Mouse (Mus musculus): ENCODE results near the gene Smoc2.

Gene Smoc2

DNA sequence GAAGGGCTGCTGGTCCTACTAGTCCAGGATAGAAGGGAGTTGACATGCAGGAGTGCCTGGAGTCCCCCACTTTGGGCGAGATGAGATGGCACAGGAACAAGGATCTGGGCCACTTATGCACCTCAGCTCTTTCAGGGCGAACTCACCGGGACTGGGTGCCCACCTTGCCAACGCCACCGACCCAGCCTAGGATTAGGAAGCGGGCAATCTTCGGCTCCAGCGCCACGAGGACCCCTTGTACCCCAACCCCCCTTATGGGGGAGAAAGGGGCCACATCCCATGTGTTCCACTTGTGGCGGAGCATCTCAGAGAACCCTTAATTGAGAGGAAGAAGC, 627 bp downstream of the Smoc2 start:
- no peak for DNase-seq (ENCODE audit: low spot score)

DNA sequence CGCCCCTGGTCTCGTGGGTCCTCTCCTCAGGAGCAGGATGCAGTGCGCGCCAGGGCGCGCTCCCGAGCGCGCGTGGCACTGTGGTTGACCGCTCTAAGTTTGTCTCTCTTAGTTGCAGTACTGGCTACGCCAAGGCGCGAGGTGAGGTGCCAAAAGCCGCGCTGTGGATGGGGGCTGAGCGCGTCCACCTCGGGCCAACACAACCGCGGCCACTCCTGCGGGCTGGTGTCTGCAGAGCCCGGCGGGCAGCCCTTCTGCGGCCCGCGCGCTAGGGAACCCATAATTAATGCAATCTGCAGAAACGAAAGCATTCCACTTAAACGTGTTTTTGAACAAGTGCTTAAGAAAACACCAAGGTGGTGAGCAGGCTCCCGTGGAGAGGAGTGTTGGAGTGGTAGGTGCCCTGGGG, 1.1 kb downstream of the Smoc2 start:
- peak; percentile 27 for DNase-seq (ENCODE audit: low spot score)

DNA sequence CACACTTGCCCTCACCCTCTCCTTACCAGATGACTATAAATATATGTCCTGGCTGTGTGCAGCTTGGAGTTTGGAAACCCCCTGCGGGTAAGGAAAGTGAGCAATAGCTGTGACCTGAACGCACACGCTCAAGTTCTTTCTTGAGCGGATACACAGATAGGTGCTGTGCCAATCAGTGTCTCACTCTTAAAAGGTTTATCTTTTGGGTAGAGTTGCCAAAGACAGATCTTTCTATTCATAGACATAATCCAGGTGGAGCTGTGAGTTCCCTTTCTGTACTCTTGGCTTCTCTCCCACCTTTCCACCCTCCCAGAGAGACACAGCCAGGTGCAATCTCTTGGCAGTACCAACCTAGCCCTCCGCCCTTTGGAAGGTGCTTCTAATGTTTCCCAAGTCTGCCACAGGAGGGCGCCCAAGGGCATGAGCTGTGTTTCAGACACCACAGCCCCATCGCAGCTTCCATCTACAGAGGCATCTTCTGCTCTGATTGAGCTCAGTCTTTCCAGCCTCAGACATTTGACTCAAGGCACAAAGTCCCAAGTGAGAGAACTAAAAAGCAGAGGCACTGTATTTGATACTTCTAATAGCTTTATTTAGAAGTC, 8.8 kb downstream of the Smoc2 start:
- peak; percentile 91 for DNase-seq (ENCODE audit: low spot score)

DNA sequence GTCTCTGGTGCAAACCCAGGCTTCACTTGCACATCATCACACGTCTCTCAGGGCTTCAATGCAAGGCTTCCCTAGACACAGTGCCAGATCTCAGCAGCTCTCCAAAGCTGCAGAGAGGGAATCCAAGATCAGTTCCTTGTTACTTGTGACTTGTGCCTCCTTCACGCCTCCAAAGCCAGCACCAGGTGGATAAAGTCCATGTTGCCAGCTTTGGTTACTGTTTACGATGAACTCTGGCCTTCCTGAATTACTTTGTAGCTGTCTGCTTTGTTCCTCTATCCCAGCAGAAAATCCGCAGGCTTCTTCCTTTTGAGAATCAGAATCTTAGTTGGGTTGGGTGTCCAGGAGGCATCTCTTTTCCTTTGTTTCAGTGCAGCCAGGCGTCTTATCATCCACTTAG, 14.3 kb downstream of the Smoc2 start:
- no peak for DNase-seq (ENCODE audit: low spot score)

DNA sequence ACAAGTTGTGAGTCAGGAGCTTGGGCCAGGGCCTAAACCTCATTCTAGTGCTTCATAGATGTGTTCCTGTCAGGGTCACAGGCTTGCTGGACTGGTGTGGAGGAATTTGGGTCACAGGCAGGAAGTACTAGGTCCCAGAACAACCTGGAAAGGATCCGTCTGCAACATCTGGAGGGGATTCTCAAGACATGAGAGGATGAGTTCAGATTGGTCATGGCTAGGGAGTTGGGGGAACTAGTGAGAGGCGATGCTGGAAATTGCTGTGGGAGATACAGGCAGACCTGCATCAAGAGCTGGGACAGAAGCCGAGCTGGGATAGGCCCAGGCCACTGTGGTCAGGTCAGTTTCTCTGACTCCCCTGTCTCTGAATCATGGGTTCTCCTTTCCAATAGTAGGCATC, 15.8 kb downstream of the Smoc2 start:
- no peak for DNase-seq (ENCODE audit: low spot score)

DNA sequence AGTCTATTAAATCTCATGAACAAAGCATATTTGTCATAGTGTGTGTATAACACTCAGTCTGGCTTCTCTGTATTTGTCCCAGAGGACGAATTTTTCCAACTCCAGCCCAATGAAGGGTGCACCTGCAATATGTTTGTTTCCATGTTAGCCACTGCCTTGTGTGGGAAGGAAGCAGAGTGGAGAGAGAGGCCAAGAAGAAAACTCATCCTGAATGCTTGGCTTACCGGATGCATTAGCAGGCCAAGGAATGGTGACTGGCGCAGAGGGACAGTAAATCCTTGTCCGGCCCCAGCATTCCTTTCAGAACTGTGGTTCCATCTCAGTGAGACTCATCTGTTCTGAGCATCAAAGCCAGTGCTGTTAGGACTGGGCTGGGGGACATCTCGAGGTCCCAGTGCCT, 21.1 kb downstream of the Smoc2 start:
- DNase-seq (ENCODE audit: low spot score) = no peak

DNA sequence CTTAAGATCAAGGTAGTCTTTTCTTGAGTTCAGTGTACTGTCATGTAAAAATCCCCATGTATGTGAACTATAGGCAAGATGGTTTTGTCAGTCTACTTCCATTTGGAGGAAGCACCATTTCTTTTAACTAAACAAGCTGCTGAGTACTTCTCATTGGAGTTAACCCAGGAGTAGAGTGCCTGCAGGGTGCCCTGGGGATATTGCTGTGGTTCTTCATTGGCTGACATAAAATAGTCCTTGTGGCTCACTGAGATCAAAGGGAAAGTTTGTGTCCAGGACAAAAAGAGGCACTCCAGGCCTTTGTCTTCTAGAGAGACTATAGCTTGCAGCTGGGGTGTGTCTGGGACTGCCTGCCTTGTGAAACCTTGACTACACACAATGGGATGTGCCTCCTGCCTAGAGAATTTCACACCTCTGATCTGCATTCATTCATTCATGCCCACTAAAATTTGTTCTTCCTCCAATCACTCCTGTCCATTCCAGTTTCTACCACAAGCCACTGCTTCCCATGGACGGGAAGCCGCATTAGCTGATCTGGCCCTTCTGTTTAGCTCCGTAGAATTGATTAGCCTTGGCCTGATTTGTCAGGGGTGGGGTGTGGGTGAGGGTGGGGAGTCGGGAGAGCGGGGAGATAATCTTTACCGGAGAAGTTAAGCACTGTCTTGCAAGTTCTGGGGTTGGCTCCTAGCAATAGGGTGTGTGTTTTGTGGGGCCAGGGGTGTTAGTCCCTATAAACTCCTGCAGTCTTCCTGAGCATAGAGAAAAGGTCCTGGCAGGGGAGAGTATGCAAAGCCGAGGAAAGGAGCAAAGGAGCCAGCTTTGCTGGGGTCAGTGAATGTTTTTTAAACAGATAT, 22.4 kb downstream of the Smoc2 start:
- no peak for DNase-seq (ENCODE audit: low spot score)

DNA sequence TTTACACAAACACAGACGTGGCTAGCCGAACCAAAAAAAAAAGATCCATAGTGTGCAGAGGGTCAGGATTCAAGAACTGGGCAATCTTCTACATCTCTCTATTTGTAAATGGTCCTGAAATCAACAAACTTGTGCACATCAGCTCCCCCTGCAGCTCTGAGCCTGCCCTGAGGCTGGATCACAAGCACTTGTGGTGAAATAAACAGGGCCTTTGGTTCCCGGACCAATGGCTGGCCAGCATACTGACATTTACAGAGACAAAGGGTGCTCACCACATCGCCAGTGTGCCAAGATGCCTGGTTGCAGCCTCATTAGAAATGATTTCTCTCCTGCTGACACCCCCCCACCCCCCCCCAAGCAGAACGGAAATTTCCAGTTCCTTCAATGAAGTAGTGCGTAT, 23.1 kb downstream of the Smoc2 start:
- peak; percentile 50 for DNase-seq (ENCODE audit: low spot score)

DNA sequence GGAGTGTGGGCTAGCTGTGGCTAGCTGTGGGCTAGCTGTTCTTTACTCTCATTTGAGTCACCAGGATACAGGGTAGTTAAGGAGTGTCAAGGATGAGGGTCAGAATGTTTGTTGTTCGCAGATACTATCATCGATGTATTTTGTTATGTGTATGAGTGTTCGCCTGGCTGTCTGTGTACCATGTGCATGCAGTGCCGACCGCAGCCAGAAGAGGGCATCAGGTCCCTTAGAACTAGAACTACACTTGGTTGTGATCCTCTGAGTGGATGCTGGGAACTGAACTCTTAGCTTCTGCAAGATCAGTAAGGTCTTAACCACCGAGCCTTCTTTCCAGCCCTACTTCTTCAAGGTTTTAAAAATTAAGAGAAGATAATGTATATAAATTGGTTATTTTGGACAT, 24.4 kb downstream of the Smoc2 start:
- no peak for DNase-seq (ENCODE audit: low spot score)

DNA sequence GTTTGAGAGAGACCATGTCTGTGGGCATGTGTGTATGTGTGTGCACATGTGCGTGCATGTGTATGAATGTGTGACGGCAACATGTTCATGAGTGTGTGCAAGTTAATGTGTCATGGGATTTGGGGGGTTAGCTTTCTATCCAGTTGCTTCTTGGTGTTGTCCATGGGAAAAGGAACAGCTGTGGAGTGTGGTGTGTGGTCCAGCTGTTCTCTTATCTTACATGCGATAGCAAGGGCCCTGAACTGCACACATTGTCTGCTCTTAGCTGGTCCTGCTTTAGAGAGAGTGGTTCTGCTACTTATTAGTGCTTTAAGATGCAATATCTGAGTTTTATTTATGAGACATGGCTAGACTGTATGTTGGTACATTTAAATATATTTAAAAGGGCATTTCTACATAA, 30.6 kb downstream of the Smoc2 start:
- no peak for DNase-seq (ENCODE audit: low spot score)

DNA sequence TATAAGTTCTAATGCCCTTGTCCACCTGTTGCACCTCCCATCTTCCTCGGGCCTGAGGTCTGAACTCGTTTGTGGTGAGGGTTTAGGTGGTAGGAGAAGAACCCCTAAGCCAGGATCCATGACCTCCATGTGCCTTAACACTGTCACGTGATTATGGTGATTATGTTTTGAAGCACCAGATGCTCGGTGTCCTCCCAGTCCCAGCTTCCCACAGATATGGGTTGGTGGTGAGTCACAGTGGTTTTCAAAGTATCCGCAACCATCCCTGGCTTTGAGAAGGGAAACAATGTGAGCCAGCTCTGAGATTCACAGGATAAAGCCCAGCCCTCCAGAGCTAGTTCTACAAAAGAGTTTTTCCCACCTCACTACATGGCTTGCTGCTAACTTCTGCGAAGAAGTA, 33.1 kb downstream of the Smoc2 start:
- no peak for DNase-seq (ENCODE audit: low spot score)

DNA sequence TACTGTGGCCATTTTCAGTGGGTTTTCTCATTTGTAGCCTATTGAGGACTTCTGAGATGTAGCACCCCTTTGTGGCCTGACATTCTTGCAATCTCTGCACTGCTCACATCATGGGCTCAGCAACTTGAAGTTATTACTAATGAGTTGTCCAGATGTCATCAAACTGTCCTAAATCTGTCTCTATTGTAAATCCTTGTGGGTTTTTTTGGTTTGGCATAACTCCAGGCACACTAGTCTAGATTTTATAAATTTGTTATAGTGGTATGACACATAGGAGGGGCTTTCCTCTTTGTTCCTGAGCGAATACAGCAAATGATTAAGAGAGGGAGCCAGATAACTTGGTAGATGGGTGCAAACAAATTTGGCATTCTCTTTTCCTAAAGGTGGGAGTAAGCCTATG, 35.0 kb downstream of the Smoc2 start:
- DNase-seq (ENCODE audit: low spot score) = no peak

DNA sequence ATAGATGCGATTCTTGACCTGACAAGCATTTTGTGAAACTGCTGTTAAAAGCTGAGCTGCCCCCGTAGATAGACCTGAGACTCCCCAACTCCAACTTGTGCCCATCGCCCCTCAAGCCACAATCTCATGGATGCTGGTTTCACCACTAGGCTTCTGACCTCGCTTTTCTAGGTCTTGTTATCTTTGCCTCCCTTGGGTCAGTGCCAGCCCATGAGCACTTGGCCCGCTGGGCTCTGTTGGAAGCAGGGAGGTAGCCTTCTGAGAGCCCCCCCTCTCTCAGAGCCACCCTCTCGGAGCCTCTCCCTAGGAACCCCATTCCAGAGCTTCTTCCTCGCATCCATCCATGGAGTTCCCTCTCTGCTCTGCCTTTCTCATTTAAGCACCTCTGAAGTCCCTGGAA, 37.2 kb downstream of the Smoc2 start:
- DNase-seq (ENCODE audit: low spot score) = no peak

DNA sequence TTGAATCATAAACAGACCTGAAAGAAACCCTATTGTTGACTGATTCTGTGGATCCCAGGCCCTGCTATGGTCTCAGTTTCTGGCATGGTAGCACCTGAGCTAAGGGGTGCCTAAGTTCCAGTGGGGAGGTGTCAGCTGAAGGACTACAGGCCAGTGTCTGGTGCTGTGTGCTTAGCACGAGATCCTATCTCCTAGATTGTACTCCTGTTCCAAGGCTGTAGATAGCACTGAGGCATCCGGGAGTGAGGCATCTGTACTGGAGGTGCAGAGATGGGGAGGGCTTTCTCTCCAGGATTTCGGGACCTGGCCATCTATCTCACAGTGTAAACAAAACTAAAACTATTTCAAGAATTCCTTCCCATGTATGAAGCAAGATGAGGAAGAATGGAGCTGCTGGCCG, 38.1 kb downstream of the Smoc2 start:
- DNase-seq (ENCODE audit: low spot score) = no peak

DNA sequence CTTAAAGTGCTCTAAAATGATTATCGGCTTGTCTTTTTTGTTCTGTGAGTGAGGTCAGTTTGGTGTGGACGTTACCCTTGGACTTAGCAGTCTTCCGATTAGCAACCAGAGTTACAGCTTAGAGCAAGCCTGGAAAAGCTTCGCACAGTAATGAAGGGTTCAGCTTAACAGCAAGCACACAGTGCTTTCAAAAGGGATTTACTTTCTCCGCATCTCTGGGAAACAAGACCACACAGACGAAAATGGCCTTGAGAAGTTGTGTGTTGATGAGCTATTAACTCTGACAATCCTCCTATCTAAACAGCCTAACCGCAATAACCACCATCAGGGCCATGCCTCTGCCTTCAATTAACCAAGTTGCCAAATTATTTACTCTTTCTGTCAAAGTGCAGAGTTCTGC, 46.9 kb downstream of the Smoc2 start:
- DNase-seq (ENCODE audit: low spot score) = no peak

DNA sequence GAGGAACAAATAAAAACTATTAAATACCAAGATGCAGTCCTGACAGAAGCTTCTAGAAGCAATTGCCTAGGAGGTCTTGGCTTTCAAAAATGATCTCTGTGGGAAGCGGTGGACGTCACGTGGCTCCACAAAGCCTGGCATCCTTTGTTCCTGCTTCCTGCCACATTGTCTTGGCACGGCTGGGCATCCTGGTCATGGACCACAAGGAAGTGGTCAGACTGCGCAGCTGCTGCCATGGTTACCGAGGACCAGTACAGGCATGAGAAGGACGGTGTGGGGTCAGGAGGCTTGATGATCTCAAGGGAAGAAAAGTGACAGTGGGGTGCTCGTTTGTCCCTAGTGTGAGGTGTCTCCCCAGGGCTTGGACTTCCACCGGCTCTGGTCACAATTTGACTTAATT, 48.7 kb downstream of the Smoc2 start:
- no peak for DNase-seq (ENCODE audit: low spot score)

DNA sequence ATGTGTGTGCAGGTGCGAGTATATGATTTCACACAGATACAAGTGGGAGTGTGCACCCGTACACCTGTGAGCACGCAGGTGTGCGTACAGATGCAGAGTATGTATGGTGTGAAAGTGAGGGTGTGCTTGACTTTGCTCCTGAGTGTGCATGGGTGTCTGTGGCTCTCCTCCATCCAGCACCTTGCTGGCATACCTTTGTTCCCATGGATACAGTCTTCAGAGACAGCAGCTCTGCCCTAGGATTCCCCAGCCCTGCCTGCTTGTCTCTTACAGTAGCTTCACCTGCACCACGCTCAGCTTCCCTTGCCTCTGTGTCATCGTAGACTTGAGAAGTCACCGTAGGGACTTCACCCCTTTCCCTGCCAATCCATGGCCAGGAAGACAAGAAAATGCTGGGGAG, 51.2 kb downstream of the Smoc2 start:
- no peak for DNase-seq (ENCODE audit: low spot score)

DNA sequence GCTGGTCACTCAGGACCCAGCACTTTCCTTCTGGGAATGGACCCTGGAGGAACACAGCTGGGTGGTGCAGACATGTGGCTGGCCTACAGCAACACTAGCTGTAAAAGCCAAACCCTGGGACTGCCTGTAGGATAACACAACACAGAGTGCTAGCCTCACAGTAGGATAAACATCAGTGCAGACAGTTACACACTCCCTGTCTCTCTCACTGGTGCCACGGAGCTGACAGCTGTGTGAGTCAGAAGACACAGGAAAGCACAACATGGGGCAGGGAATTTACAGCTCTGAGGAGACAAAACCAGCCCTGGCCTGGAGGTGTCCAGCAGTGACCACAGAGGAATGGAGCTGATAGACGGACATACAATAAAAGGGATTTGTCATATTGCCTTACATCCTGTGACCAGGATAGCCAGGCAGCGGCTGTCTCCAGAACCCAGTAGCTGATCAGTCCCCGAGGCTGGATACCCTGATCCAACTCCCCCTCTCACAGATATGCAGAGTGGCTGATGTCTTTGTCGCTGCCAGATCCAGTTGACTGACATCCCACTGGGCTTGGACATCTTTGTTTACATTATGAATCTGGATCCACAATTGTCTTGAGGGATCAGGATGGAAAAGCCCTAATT, 60.7 kb downstream of the Smoc2 start:
- DNase-seq (ENCODE audit: low spot score) = no peak

DNA sequence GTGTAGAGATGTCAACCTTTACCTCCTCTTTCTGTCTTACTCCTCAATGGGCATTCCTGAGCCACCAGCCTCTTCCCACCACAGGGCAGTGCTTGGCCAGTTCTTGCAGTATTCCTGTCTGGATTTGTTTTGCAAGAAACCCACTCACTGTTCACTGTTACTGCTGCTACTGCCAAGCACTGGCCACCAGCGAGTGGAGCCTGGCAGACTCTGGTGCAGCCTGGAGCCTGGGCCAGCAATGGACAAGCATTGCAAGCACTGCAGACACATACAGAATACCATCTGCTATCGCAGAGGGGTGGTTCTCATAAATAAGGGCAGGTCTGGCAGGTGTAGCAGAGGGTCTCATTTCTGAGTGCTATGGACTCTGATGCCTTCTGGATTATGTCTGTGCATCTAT, 61.4 kb downstream of the Smoc2 start:
- no peak for DNase-seq (ENCODE audit: low spot score)

DNA sequence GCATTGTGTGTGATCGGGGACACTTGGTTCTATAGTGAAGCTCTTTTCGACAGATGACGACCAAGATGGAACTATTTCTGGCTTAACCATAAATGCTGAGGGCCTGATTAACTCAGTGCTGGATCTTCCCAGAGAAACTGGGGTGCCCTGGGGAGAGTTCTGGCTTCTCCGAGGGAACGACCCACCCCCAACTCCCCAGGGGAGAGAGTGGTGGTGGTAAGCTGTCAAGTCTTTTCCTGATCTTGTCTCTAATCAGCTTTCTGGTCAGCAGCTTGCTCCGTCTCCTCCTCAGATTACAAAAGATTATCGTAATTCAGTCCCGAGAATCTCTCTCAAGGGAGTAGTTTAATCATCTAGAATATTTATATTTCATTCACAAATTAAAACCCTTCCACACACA, 63.2 kb downstream of the Smoc2 start:
- no peak for DNase-seq (ENCODE audit: low spot score)

DNA sequence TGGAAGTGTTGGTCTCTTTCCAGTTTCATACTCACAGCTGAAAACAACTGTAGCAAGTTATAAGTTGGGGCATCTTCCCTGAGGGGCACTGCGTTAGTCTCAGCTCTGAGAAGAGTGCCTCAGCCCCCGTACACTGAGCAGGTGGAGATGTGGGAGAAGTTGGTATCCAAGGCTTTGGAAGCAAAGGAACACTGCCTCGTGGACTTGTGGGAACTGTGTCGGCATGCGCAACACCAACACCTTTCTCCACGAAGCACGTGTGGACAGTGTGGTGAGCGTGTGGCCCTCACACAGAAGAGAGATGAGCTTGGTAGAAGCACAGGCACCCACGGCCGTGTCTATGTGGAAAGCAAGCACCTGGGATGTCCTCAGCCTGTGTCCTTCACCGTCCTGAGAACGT, 64.1 kb downstream of the Smoc2 start:
- no peak for DNase-seq (ENCODE audit: low spot score)

DNA sequence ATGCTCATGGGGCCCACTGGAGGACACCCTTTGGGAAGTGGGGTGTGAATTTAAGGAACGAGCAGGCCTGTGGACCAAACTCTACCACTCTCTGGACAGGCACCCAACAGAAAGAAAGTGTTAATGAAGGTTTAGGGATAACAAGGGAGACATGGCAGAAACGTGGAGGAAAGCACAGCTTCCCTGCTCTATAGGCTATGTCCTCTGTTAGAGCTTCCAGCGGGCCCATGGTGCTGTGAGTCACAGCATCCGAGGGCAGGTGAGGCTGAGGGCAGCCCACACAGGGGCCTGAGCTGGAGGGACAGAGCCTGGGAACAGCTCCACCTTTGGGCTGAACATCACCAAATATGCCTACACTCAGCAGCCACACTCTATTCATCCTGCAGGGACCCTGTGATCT, 66.2 kb downstream of the Smoc2 start:
- no peak for DNase-seq (ENCODE audit: low spot score)

DNA sequence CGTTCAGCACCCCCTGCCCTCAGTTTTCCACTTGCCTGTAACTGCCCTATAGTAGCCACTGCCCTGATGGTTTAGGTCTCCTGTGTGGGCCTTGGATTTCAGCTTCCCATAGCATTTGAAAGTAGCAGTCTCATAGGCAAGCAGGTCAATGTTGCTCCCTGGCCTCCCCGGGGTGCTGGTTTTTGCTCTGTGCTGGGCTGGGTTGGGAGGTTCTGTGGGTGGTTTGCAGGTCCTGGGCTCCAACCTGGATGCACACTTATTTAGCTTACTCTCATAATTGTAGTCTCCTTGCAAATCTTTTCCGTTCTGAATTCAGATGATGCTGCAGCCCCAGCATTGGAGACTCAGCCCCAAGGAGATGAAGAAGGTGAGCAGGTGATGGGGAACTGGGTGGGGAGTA, 67.6 kb downstream of the Smoc2 start:
- DNase-seq (ENCODE audit: low spot score) = no peak

Data from embryo, embryonic 10 days (tissue).